Mouse (Mus musculus) kidney, adult 18-20 months (tissue): ENCODE measurements around the gene Rnf150.
"Not testable (repeated sequence)": the region's sequence is repeated elsewhere in the genome, so short reads cannot be mapped to it uniquely, and the experiment has no call there.

ENCODE experiments used
- DNase-seq: peaks from one replicate; pipeline ENCODE4 v3.0.0; 2021

Rnf150 gene

GRCm38 (mm10) chr8:83079534-83079844 is 216.3 kb downstream of the Rnf150 start:
- no peak for DNase-seq

- no peak for DNase-seq
These were observed 218.1 kb downstream of the Rnf150 start for GRCm38 (mm10) chr8:83081266-83081665.

GRCm38 (mm10) chr8:83081806-83082205 is 218.7 kb downstream of the Rnf150 start:
- not testable (repeated sequence) for DNase-seq

GRCm38 (mm10) chr8:83082251-83082650 is 219.1 kb downstream of the Rnf150 start:
- DNase-seq, result no peak

GRCm38 (mm10) chr8:83083452-83083851 is 220.3 kb downstream of the Rnf150 start:
- no peak for DNase-seq

- no peak for DNase-seq
These were observed 222.4 kb downstream of the Rnf150 start for GRCm38 (mm10) chr8:83085581-83085980.

- no peak for DNase-seq
These were observed 223.5 kb downstream of the Rnf150 start for GRCm38 (mm10) chr8:83086625-83087024.

- DNase-seq, result no peak
These were observed 224.4 kb downstream of the Rnf150 start for GRCm38 (mm10) chr8:83087604-83088003.

- DNase-seq, result no peak
These were observed 225.0 kb downstream of the Rnf150 start for GRCm38 (mm10) chr8:83088156-83088555.

GRCm38 (mm10) chr8:83089336-83089986 is 226.3 kb downstream of the Rnf150 start:
- DNase-seq, result peak; percentile 80

- no peak for DNase-seq
These were observed 227.3 kb downstream of the Rnf150 start for GRCm38 (mm10) chr8:83090446-83090845.

GRCm38 (mm10) chr8:83100041-83100440 is 236.9 kb downstream of the Rnf150 start:
- DNase-seq, result no peak

- no peak for DNase-seq
These were observed 239.9 kb downstream of the Rnf150 start for GRCm38 (mm10) chr8:83102957-83103510.

GRCm38 (mm10) chr8:83103968-83104367 is 240.8 kb downstream of the Rnf150 start:
- no peak for DNase-seq

- DNase-seq, result no peak
These were observed 246.6 kb downstream of the Rnf150 start for GRCm38 (mm10) chr8:83109756-83110155.

- DNase-seq, result no peak
These were observed 247.0 kb downstream of the Rnf150 start for GRCm38 (mm10) chr8:83110177-83110576.

- DNase-seq, result peak; percentile 14
These were observed 271.9 kb downstream of the Rnf150 start for GRCm38 (mm10) chr8:83135086-83135485.

GRCm38 (mm10) chr8:83140068-83140467 is 276.9 kb downstream of the Rnf150 start:
- no peak for DNase-seq

- no peak for DNase-seq
These were observed 277.6 kb downstream of the Rnf150 start for GRCm38 (mm10) chr8:83140701-83141111.
